Mouse (Mus musculus): ENCODE data around the gene Fcmr.

The Fcmr gene

GRCm38 (mm10) chr1:130864238-130864637, 1.2 kb upstream of the Fcmr start:
- no peak for DNase-seq

- no peak for DNase-seq
These were observed 728 bp upstream of the Fcmr start for GRCm38 (mm10) chr1:130864741-130865140.

- DNase-seq = no peak
These were observed 7.4 kb downstream of the Fcmr start for GRCm38 (mm10) chr1:130872912-130873311.

- peak; percentile 67 for DNase-seq
These were observed 9.7 kb downstream of the Fcmr start for GRCm38 (mm10) chr1:130875139-130875538.

GRCm38 (mm10) chr1:130875910-130876309, 10.4 kb downstream of the Fcmr start:
- no peak for DNase-seq

GRCm38 (mm10) chr1:130876931-130877509, 11.6 kb downstream of the Fcmr start:
- peak; percentile 66 for DNase-seq

GRCm38 (mm10) chr1:130877889-130878614, 12.6 kb downstream of the Fcmr start:
- peak; percentile 39 for DNase-seq

- no peak for DNase-seq
These were observed 14.5 kb downstream of the Fcmr start for GRCm38 (mm10) chr1:130879927-130880326.

GRCm38 (mm10) chr1:130883146-130883545, 17.7 kb downstream of the Fcmr start:
- no peak for DNase-seq

GRCm38 (mm10) chr1:130887354-130887753, 21.9 kb downstream of the Fcmr start, which contains the start of gene Il24:
Gene Il24, minus strand, starts transcription at chr1:130887454.
- no peak for DNase-seq

GRCm38 (mm10) chr1:130892446-130892845, 27.0 kb downstream of the Fcmr start:
- DNase-seq = no peak

GRCm38 (mm10) chr1:130893329-130894040, 28.0 kb downstream of the Fcmr start:
- DNase-seq = no peak

- no peak for DNase-seq
These were observed 29.0 kb downstream of the Fcmr start for GRCm38 (mm10) chr1:130894468-130894867.

GRCm38 (mm10) chr1:130902505-130902904, 37.0 kb downstream of the Fcmr start:
- no peak for DNase-seq

GRCm38 (mm10) chr1:130911401-130912010, 46.0 kb downstream of the Fcmr start, which contains the start of gene Il20:
Gene Il20, minus strand, starts transcription at chr1:130911451.
- no peak for DNase-seq

GRCm38 (mm10) chr1:130918323-130918980, 53.0 kb downstream of the Fcmr start:
- DNase-seq = no peak

GRCm38 (mm10) chr1:130926484-130926883, 61.0 kb downstream of the Fcmr start:
- no peak for DNase-seq

Data from kidney, postnatal 14 days (tissue).